Mouse (Mus musculus): ENCODE measurements at regions not wholly inside any gene's neighbourhood (a gene's known extent, or its start where the extent isn't known, plus 50 kb on each side); places are given as distances from the start of the nearest gene placed in this dataset.

DNA sequence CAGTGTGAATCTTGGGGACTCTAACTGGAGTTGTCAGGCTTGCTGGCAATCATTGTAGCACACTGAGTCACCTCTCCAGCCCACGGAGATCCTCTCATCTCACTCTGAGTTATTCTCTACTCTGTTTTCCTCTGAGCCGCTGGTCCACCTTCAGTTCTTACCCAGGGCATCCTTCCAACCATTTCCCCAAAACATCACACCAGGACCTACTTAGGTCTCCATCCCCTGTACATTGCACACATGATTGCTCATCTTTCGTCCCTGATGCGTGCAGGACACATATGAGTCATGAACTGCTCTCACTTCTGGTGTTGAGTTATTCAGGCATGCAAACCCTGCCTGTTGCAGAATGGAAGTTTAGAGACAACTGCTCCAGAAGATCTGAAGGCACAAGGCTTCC, 326.1 kb upstream of the Npvf start:
- no peak overlapping the region for H3K4me2 ChIP-seq (ENCODE audit: low read depth)
- H3K4me1 ChIP-seq (ENCODE audit: control insufficient read depth, insufficient read depth, low read length): peaks cover 12% of the 10 kb centered on the region
- DNase-seq (ENCODE audit: low spot score) (no peak), ATAC-seq (ENCODE audit: insufficient read depth, low FRiP score, low TSS enrichment) (no peak)
- H3K27ac ChIP-seq (ENCODE audit: low read depth, low read length): no peak overlapping the region
- H3K9me3 ChIP-seq (ENCODE audit: control insufficient read depth, low read length): no peaks in the 10 kb centered on the region
- 82% methylated on average over 4 of the region's 4 CpGs for WGBS
- H3K27me3 ChIP-seq (ENCODE audit: control insufficient read depth, insufficient read depth, low read length): no peaks in the 10 kb centered on the region
- no peak overlapping the region for H3K4me3 ChIP-seq (ENCODE audit: low read depth, low read length)
- no peaks in the 10 kb centered on the region for H3K36me3 ChIP-seq (ENCODE audit: control insufficient read depth, insufficient read depth, low read length)
- no peak overlapping the region for H3K9ac ChIP-seq (ENCODE audit: low read length)

DNA sequence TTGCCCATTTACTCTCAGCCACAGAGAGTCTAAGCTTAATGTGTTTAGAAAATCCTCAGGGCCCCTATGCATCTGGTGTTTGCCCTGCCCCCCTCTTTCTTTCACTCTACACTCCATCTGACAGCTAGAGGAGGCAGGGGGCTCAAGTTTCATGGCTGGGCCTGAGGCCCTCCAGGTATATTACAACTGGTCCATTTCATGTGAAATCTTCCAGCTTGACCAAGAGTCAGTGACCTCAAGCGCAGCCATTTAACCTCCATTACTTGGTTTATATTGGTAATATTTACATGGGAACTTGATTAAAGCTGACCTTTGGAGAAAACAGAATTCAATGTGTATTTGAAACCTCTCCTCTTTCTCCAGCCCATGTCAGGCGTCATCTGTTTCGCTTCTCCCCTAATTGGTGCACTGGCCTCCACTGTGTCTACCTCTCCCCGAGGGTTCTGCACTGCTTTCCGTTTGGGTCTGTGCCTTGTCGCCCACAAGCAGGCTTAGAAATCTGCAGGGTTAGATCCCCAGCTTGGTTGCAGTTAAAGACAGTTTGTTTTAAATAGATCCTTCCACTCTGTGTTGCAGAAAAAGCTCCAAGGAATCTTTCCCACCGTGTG, 327.6 kb upstream of the Npvf start:
- Histone ChIP-seq H3K36me3 (ENCODE audit: control insufficient read depth, insufficient read depth, low read length) (no peaks in the 10 kb centered on the region), H3K4me2 (ENCODE audit: low read depth) (no peak overlapping the region), H3K27ac (ENCODE audit: low read depth, low read length) (no peak overlapping the region), H3K4me1 (ENCODE audit: control insufficient read depth, insufficient read depth, low read length) (peaks cover 12% of the 10 kb centered on the region), H3K4me3 (ENCODE audit: low read depth, low read length) (no peak overlapping the region), H3K9me3 (ENCODE audit: control insufficient read depth, low read length) (no peaks in the 10 kb centered on the region), H3K9ac (ENCODE audit: low read length) (no peak overlapping the region), H3K27me3 (ENCODE audit: control insufficient read depth, insufficient read depth, low read length) (no peaks in the 10 kb centered on the region)
- DNase-seq (ENCODE audit: low spot score) (peak; percentile 37), ATAC-seq (ENCODE audit: insufficient read depth, low FRiP score, low TSS enrichment) (no peak)
- WGBS: 52% methylated on average over 7 of the region's 7 CpGs

DNA sequence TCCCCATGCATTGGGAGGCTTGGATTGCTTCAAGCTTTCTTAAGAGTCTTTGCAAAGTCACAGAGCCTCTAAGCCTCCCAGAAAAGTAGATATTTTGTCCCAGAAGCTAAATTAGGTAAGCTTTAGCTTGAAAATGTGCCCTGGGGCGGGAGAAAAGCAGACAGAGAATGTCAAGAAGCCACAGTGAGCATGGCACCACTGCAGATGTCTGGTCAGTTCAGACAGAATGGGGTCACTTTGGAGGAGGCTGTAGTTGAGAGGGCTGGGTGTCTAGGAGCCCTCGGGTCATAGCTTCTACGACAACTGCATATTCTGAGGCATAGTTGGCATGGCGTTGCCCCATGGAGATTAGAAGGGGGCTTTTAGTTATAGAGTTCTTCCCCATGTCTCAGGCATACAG, 328.6 kb upstream of the Npvf start:
- no peak overlapping the region for H3K27ac ChIP-seq (ENCODE audit: low read depth, low read length)
- no peak overlapping the region for H3K4me3 ChIP-seq (ENCODE audit: low read depth, low read length)
- peaks cover 12% of the 10 kb centered on the region for H3K4me1 ChIP-seq (ENCODE audit: control insufficient read depth, insufficient read depth, low read length)
- no peaks in the 10 kb centered on the region for H3K36me3 ChIP-seq (ENCODE audit: control insufficient read depth, insufficient read depth, low read length)
- no peak overlapping the region for H3K9ac ChIP-seq (ENCODE audit: low read length)
- H3K9me3 ChIP-seq (ENCODE audit: control insufficient read depth, low read length): no peaks in the 10 kb centered on the region
- H3K27me3 ChIP-seq (ENCODE audit: control insufficient read depth, insufficient read depth, low read length): no peaks in the 10 kb centered on the region
- DNase-seq (ENCODE audit: low spot score): no peak
- ATAC-seq (ENCODE audit: insufficient read depth, low FRiP score, low TSS enrichment): no peak
- 65% methylated on average over 4 of the region's 4 CpGs for WGBS
- H3K4me2 ChIP-seq (ENCODE audit: low read depth): no peak overlapping the region

DNA sequence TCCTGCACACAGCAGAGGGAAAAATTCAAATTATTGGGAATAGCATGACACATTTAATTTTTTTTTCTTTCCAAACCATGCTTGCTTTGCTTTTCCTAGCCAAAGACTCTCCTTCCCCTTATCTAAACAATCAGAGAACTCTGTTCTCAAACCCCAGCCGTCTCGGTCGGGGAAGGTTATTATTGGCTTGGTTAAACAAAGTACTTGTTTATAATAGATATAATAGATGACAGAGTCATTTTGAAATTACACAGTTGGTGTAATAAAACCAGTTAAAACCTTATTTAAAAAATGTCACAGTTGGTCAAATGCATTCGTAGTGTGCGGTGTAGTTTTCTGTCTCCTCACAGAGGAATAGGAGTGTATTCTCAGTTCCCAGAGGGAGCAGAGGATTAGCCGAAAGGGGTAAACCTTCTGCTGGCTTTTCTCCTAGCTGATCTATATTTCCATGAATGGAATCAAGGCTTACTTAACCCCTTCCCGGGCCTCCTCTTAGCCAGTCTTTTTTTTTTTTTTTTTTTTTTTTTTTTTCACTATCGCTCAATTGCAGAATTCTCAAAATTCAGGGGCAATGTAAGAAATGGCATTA, 329.4 kb upstream of the Npvf start:
- DNase-seq (ENCODE audit: low spot score) (no peak), ATAC-seq (ENCODE audit: insufficient read depth, low FRiP score, low TSS enrichment) (no peak)
- no peak overlapping the region for H3K4me3 ChIP-seq (ENCODE audit: low read depth, low read length)
- 56% methylated on average over 8 of the region's 8 CpGs for WGBS
- H3K9me3 ChIP-seq (ENCODE audit: control insufficient read depth, low read length): no peaks in the 10 kb centered on the region
- H3K4me2 ChIP-seq (ENCODE audit: low read depth): no peak overlapping the region
- no peaks in the 10 kb centered on the region for H3K36me3 ChIP-seq (ENCODE audit: control insufficient read depth, insufficient read depth, low read length)
- no peak overlapping the region for H3K9ac ChIP-seq (ENCODE audit: low read length)
- H3K27ac ChIP-seq (ENCODE audit: low read depth, low read length): no peak overlapping the region
- H3K4me1 ChIP-seq (ENCODE audit: control insufficient read depth, insufficient read depth, low read length): peaks cover 12% of the 10 kb centered on the region
- H3K27me3 ChIP-seq (ENCODE audit: control insufficient read depth, insufficient read depth, low read length): no peaks in the 10 kb centered on the region

DNA sequence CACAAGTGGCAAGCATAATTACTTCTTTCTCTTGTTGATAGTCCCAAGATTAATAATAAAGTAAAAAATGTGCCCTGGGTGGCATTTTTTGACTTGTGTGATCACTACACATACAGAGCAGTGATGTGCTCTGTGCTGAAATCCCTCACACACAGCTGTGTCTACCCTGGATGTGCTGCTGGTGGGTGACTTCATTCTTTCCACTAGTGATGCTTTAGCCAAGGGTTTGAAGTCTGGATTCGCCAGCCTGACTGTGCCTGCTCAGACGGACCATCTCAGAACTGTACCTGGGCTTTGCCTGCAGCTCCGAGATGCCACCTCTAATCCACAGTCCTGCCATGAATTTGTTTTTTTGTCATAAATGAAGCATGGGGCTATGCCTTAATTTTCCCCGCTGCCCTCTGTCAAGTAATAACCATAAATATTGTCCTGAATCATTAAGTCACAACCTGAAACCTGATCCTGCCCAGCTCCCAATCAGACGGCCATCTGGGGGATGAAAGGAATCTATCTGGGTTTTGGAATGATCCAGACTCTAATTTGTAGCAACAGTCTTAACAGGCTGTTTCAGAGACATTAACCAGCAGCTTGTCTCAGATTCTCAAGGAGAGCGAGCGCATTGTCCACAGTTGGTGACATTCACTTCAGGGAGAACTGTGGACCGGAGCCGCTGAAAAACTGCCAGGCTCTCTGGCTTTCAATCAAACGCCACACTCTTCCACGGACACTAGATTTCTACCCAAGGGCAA, 330.1 kb upstream of the Npvf start:
- H3K4me3 ChIP-seq (ENCODE audit: low read depth, low read length): no peak overlapping the region
- H3K27me3 ChIP-seq (ENCODE audit: control insufficient read depth, insufficient read depth, low read length): no peaks in the 10 kb centered on the region
- no peaks in the 10 kb centered on the region for H3K9me3 ChIP-seq (ENCODE audit: control insufficient read depth, low read length)
- H3K36me3 ChIP-seq (ENCODE audit: control insufficient read depth, insufficient read depth, low read length): no peaks in the 10 kb centered on the region
- H3K4me1 ChIP-seq (ENCODE audit: control insufficient read depth, insufficient read depth, low read length): peaks cover 12% of the 10 kb centered on the region
- H3K4me2 ChIP-seq (ENCODE audit: low read depth): no peak overlapping the region
- 39% methylated on average over 11 of the region's 11 CpGs for WGBS
- no peak overlapping the region for H3K9ac ChIP-seq (ENCODE audit: low read length)
- DNase-seq (ENCODE audit: low spot score) (no peak), ATAC-seq (ENCODE audit: insufficient read depth, low FRiP score, low TSS enrichment) (no peak)
- H3K27ac ChIP-seq (ENCODE audit: low read depth, low read length): no peak overlapping the region

DNA sequence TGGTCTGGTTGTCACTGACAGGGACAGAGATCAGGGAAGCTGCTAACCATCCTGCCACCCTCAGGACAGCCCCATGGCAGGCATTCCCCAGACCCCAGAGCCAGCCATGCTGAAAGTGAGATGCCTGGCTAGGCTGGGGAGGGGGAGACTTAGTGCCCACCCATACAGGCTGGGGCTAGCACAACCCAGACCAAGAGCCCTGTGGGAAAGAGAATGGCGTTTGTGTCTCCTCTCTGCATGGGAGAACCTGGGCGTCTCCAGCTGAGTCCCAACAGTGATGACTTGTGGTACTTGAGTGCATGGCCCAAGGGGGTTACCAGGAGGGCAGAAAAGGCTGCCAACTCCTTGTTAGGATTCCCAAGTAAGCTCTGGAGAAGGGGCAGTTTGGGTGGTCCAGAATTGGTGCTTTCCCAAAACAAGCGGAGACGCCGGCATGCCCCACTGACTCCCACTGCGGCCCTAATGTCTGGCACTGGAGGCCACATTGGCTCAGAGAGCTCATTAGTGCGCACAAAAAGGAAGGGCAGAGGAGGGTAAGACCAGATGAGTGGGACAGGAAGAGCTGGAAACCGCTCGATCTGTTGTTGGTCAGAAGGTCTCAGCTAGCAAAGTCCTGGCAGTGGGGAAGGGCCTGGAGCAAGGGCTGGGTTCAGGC, 332.2 kb upstream of the Npvf start:
- ATAC-seq (ENCODE audit: insufficient read depth, low FRiP score, low TSS enrichment) (no peak), DNase-seq (ENCODE audit: low spot score) (no peak)
- H3K27me3 ChIP-seq (ENCODE audit: control insufficient read depth, insufficient read depth, low read length): no peaks in the 10 kb centered on the region
- H3K4me3 ChIP-seq (ENCODE audit: low read depth, low read length): no peak overlapping the region
- H3K9me3 ChIP-seq (ENCODE audit: control insufficient read depth, low read length): no peaks in the 10 kb centered on the region
- H3K36me3 ChIP-seq (ENCODE audit: control insufficient read depth, insufficient read depth, low read length): no peaks in the 10 kb centered on the region
- H3K9ac ChIP-seq (ENCODE audit: low read length): no peak overlapping the region
- H3K4me2 ChIP-seq (ENCODE audit: low read depth): no peak overlapping the region
- WGBS: 72% methylated on average over 9 of the region's 9 CpGs
- peaks cover 12% of the 10 kb centered on the region for H3K4me1 ChIP-seq (ENCODE audit: control insufficient read depth, insufficient read depth, low read length)
- no peak overlapping the region for H3K27ac ChIP-seq (ENCODE audit: low read depth, low read length)

DNA sequence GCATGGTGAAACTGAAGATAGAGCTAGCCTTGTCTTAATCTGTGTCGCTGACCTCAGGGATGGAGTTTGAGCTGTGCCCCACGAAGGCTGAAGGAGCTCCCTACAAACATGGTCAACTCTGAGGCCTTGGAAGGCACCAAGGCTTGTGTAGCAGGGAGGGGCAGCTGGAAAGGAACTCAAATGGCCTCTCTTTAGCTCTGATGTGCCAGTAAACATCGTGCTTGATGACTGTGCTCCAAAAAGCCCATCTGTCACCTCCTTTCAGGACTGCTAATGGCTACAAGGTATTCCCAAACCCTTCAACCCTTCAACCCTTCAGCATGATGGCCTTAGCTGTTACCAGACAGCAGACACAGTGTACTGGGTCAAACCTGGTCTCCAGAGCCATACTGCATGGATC, 334.3 kb upstream of the Npvf start:
- 70% methylated on average over 3 of the region's 3 CpGs for WGBS
- H3K27ac ChIP-seq (ENCODE audit: low read depth, low read length): no peak overlapping the region
- no peak overlapping the region for H3K4me2 ChIP-seq (ENCODE audit: low read depth)
- no peak for ATAC-seq (ENCODE audit: insufficient read depth, low FRiP score, low TSS enrichment)
- no peaks in the 10 kb centered on the region for H3K9me3 ChIP-seq (ENCODE audit: control insufficient read depth, low read length)
- H3K27me3 ChIP-seq (ENCODE audit: control insufficient read depth, insufficient read depth, low read length): no peaks in the 10 kb centered on the region
- no peak overlapping the region for H3K9ac ChIP-seq (ENCODE audit: low read length)
- DNase-seq (ENCODE audit: low spot score): no peak
- H3K4me3 ChIP-seq (ENCODE audit: low read depth, low read length): no peak overlapping the region
- no peaks in the 10 kb centered on the region for H3K36me3 ChIP-seq (ENCODE audit: control insufficient read depth, insufficient read depth, low read length)
- H3K4me1 ChIP-seq (ENCODE audit: control insufficient read depth, insufficient read depth, low read length): peaks cover 7% of the 10 kb centered on the region

DNA sequence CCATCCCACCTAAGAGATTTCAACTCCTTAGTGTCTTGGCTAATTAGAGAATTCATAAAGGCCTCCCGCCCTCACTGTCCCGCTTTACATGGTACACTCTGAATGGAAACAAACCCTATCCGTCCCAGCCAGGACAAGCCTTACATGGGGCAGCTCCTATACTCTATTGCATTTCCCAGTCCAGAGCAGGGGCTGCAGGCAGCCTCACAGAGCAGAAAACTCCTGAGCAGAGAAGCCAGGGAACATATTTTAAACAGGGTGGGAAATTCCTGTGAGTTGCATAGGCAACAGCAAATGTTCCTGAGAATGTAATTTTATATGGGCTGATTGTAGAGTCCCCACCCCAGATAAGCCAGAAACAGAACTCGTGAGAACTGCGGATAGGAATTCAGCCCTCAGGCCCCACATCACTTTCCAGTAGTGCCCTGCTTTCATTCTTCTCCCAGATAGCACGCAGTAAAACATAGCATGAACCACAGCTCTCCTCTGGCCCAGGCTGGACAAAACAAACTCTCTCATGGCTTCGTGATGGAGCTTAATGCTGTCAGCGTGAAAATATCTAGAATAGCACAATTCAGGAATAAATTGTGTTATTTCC, 337.4 kb upstream of the Npvf start:
- Histone ChIP-seq H3K4me1 (ENCODE audit: control insufficient read depth, insufficient read depth, low read length) (peaks cover 4% of the 10 kb centered on the region; the same call in 1 of the 2 replicates), H3K4me3 (ENCODE audit: low read depth, low read length) (no peak overlapping the region), H3K9me3 (ENCODE audit: control insufficient read depth, low read length) (no peaks in the 10 kb centered on the region), H3K36me3 (ENCODE audit: control insufficient read depth, insufficient read depth, low read length) (no peaks in the 10 kb centered on the region), H3K27me3 (ENCODE audit: control insufficient read depth, insufficient read depth, low read length) (no peaks in the 10 kb centered on the region), H3K27ac (ENCODE audit: low read depth, low read length) (no peak overlapping the region), H3K4me2 (ENCODE audit: low read depth) (no peak overlapping the region), H3K9ac (ENCODE audit: low read length) (no peak overlapping the region)
- no peak for DNase-seq (ENCODE audit: low spot score)
- 85% methylated on average over 8 of the region's 8 CpGs for WGBS
- no peak for ATAC-seq (ENCODE audit: insufficient read depth, low FRiP score, low TSS enrichment)
